Mouse (Mus musculus) stomach, postnatal 0 days (tissue): ENCODE data around the gene Gm49353.

Experiments used
- CTCF ChIP-seq: IDR thresholded peaks from 2 replicates; pipeline ENCODE4 v1.5.1; 2016; ENCODE audit warnings: antibody characterized with exemption, low read depth, mild to moderate bottlenecking, moderate library complexity
- EP300 ChIP-seq: optimal IDR thresholded peaks from 2 replicates; pipeline ENCODE3; 2016; ENCODE audit warnings: antibody characterized with exemption

- no peak for TF ChIP-seq CTCF
- TF ChIP-seq EP300 = no peak
These were observed 23.1 kb upstream of the Gm49353 start for GRCm38 (mm10) chr10:29175656-29176055.
